Mouse (Mus musculus) E14TG2a.4 (cell line): ENCODE data around the gene I0C0044D17Rik.
"Not testable (repeated sequence)": the region's sequence is repeated elsewhere in the genome, so short reads cannot be mapped to it uniquely, and the experiment has no call there.

Experiments used
- CTCF ChIP-seq: conservative IDR thresholded peaks from 2 replicates; pipeline ENCODE4 v1.5.1; 2014; ENCODE audit warnings: low read length
- NANOG ChIP-seq: IDR thresholded peaks from 2 replicates; pipeline ENCODE4 v1.6.1; 2014; ENCODE audit warnings: borderline replicate concordance, low read length, mixed read lengths
- POU5F1 ChIP-seq: IDR thresholded peaks from 2 replicates; pipeline ENCODE4 v1.6.1; 2014; ENCODE audit warnings: low read length, borderline replicate concordance

- not testable (repeated sequence) for TF ChIP-seq CTCF, POU5F1, NANOG
These were observed 26.8 kb upstream of the I0C0044D17Rik start for GRCm38 (mm10) chr4:98850485-98850884.
